Mouse (Mus musculus) duodenum, adult 2 months (tissue): ENCODE measurements around the gene Kat8. TPM values are rescaled to one million over a fixed set of nuclear protein-coding genes. Genes with fewer than 3 reads are reported as not detected.

ENCODE experiments used
- polyA plus RNA-seq: library from polyadenylated mRNA; depleted of rRNA; stranded (reverse); fragments of >200 nt; gene quantifications from 2 replicates; pipeline ENCODE4 v1.2.3, GENCODE M21; 2012; ENCODE audit warnings: low replicate concordance; rRNA removed

The Kat8 gene
- polyA plus RNA-seq, result 6.3 and 8.2 TPM in 2 replicates

DNA sequence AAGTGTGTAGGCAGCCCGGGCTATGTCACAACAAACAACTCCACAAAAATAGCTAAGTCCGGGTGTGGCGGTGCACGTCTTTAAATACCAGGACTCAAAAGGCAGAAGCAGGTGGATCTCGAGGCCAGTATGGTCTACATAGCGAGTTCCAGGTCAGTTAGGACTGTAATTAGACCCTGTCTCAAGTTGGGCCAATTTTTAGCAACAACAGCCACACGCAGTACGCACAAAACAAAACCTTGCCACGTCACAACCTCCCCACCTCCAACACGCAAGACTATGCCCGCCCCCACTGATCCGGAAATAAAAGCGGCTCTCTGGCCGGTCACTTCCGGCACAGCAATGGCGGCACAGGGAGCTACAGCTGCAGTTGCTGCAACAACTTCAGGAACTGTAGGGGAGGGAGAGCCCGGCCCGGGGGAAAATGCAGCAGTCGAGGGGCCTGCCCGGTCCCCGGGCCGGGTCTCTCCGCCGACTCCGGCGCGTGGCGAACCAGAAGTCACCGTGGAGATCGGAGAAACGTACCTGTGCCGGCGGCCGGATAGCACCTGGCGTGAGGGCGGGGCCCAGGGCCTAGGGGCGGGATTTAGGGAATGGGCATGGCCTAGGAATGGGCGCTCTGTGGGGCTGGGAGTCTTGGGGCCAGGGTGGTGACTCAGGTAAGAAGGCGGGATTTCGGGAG lies at the start of gene Kat8:
Kat8 (plus strand) TSS at position 327 of the 682 bp plus-strand sequence.

DNA sequence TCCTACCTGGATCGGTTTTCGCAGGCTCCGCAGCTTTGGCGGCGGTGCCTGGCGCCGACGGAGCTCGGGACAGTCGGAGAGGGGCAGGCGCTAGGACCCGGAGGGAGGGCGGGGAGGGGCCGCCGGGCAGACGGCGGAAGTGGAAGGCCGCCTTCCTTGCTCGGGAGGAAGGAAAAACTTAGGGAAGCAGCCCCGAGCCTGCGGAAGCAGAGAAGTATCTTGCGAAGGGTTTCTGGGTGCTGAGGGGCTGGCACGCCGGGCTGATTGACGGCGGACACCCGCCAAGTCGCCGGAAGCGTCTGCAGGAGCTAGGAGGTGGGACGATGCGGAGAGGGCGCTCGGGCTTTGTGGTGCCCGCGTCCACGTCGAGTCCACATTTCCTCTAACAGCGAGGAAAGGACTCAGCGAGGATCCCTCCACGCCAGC lies 36.3 kb upstream of the Kat8 start, which contains the start of gene Zfp646:
Zfp646 (plus strand) TSS at position 181 of the 426 bp plus-strand sequence.

GRCm38 (mm10) chr7:127876467-127877348 lies 35.6 kb upstream of the Kat8 start, which contains the start of gene Zfp668:
TSS of gene Zfp668 (minus strand) at chr7:127876828.

DNA sequence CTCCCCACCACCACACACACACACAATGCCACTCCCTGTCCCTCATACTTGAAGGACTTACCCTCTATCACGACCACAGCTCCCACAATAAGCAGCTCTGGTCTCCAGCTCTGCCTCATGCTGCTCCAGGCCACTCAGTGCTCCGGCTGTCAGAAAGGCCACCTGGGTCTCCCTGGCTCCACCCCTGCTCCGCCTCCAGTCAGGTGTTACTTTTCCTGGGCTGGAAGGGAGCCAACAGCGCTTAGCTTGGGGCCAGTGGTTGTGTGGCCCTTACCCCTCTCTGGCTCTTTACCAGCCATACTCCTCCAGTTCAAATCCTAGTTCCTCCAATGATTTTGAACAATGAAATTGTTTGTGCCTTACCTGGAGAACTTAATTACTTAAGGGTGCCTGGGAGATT lies 21.5 kb upstream of the Kat8 start, which contains the start of gene Prss53:
Prss53 (minus strand) TSS at position 173 of the 400 bp plus-strand sequence.

GRCm38 (mm10) chr7:127895442-127895841 lies 16.9 kb upstream of the Kat8 start, which contains the start of the genes Gm21974 and Vkorc1:
TSS of gene Gm21974 (minus strand) at chr7:127895454.
TSS of gene Vkorc1 (minus strand) at chr7:127895617.

GRCm38 (mm10) chr7:127903971-127904796 lies 8.1 kb upstream of the Kat8 start, which contains the start of gene Bckdk:
TSS of gene Bckdk (plus strand) at chr7:127904082.

GRCm38 (mm10) chr7:127929923-127930322 lies 17.6 kb downstream of the Kat8 start, which contains the start of gene Prss8:
TSS of gene Prss8 (minus strand) at chr7:127930104.

GRCm38 (mm10) chr7:127946470-127947023 lies 34.2 kb downstream of the Kat8 start, which contains the start of gene Prss36:
TSS of gene Prss36 (minus strand) at chr7:127946725.

GRCm38 (mm10) chr7:127967004-127967921 lies 54.9 kb downstream of the Kat8 start, which contains the start of gene Fus:
TSS of gene Fus (plus strand) at chr7:127967457.

Other genes starting within 250 kb of the Kat8 start
- gene Bcl7c, start 203.6 kb upstream of the Kat8 start, polyA plus RNA-seq, result 30.7 and 46.2 TPM in 2 replicates
- 18.0 and 22.0 TPM in 2 replicates for gene Ctf1, start 199.8 kb upstream of the Kat8 start, polyA plus RNA-seq
- not detected in 2 replicates for gene Ctf2, start 180.3 kb upstream of the Kat8 start, polyA plus RNA-seq
- 51.0 and 74.6 TPM in 2 replicates for gene Fbxl19, start 168.0 kb upstream of the Kat8 start, polyA plus RNA-seq
- gene Orai3, start 142.7 kb upstream of the Kat8 start, polyA plus RNA-seq, result 23.5 and 26.0 TPM in 2 replicates
- 6.8 and 8.0 TPM in 2 replicates for gene Setd1a, start 135.8 kb upstream of the Kat8 start, polyA plus RNA-seq
- not detected in 2 replicates for gene Gm49388, start 126.9 kb upstream of the Kat8 start, polyA plus RNA-seq
- gene Hsd3b7, start 111.9 kb upstream of the Kat8 start, polyA plus RNA-seq, result 39.8 and 42.6 TPM in 2 replicates
- 40.2 and 59.7 TPM in 2 replicates for gene Stx4a, start 88.2 kb upstream of the Kat8 start, polyA plus RNA-seq
- 2.0 and 3.3 TPM in 2 replicates for gene Stx1b, start 88.0 kb upstream of the Kat8 start, polyA plus RNA-seq
- gene Zfp646, start 36.3 kb upstream of the Kat8 start, polyA plus RNA-seq, result 9.2 and 11.9 TPM in 2 replicates
- gene Zfp668, start 35.7 kb upstream of the Kat8 start, polyA plus RNA-seq, result 5.1 and 6.8 TPM in 2 replicates
- gene Prss53, start 21.5 kb upstream of the Kat8 start, polyA plus RNA-seq, result 1.5 and 1.8 TPM in 2 replicates
- gene Gm21974, start 17.1 kb upstream of the Kat8 start, polyA plus RNA-seq, result 0.49 TPM in 1 of 2 replicates, not detected in the other
- 81.2 and 108 TPM in 2 replicates for gene Vkorc1, start 16.9 kb upstream of the Kat8 start, polyA plus RNA-seq
- 81.7 and 85.2 TPM in 2 replicates for gene Bckdk, start 8.4 kb upstream of the Kat8 start, polyA plus RNA-seq
- gene Prss8, start 17.6 kb downstream of the Kat8 start, polyA plus RNA-seq, result 33.6 and 89.6 TPM in 2 replicates
- 4.5 and 5.9 TPM in 2 replicates for gene Prss36, start 34.2 kb downstream of the Kat8 start, polyA plus RNA-seq
- 92.7 and 112 TPM in 2 replicates for gene Fus, start 54.9 kb downstream of the Kat8 start, polyA plus RNA-seq
- gene Pycard, start 81.4 kb downstream of the Kat8 start, polyA plus RNA-seq, result 473 and 516 TPM in 2 replicates
- 7.3 and 7.8 TPM in 2 replicates for gene Trim72, start 91.4 kb downstream of the Kat8 start, polyA plus RNA-seq
- gene Itgam, start 150.1 kb downstream of the Kat8 start, polyA plus RNA-seq, result 2.8 TPM in 2 replicates
- gene Gm49368, start 150.2 kb downstream of the Kat8 start, polyA plus RNA-seq, result 0.04 TPM in 1 of 2 replicates, not detected in the other
- 2.2 and 5.2 TPM in 2 replicates for gene Itgax, start 217.0 kb downstream of the Kat8 start, polyA plus RNA-seq
- gene Itgad, start 241.9 kb downstream of the Kat8 start, polyA plus RNA-seq, result 0.95 and 1.9 TPM in 2 replicates